Mouse (Mus musculus) left cerebral cortex, adult 11 months (tissue): ENCODE results near the gene Usp39.
A peak's percentile ranks its signal among the peaks of the same experiment; 100 is the strongest.

Experiments used
- DNase-seq: peaks from one replicate; pipeline ENCODE4 v3.0.0; 2022; ENCODE audit warnings: low spot score

Gene Usp39

DNA sequence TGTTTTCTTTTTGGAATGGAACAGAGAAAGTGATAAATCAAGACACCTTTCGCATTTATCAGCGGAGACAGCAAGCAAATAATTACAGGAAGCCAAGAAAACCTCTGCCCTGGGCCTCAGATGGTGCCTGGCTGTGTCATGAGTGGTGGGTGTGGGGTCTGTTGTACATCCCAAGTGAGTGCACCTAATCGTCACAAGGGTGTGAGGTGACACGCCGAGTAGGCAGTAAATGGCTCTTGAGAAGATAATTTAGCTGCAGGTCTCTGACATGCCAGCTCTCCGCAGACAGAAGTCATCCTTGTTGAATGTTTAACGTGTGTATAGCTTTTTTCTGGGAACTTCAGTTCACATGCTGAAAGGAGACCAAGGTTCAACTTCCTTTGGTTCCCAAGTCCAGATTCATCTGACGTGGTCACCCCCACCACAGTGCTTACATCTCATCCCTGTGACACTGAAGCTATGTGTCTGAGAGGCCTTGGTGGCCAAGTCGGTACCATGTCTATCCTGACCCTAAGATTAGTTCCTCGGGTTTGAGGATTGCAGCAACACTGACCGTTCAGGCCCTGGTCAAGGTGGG lies 42.5 kb downstream of the Usp39 start:
- no peak for DNase-seq

GRCm38 (mm10) chr6:72297825-72298224 lies 47.2 kb downstream of the Usp39 start:
- no peak for DNase-seq

DNA sequence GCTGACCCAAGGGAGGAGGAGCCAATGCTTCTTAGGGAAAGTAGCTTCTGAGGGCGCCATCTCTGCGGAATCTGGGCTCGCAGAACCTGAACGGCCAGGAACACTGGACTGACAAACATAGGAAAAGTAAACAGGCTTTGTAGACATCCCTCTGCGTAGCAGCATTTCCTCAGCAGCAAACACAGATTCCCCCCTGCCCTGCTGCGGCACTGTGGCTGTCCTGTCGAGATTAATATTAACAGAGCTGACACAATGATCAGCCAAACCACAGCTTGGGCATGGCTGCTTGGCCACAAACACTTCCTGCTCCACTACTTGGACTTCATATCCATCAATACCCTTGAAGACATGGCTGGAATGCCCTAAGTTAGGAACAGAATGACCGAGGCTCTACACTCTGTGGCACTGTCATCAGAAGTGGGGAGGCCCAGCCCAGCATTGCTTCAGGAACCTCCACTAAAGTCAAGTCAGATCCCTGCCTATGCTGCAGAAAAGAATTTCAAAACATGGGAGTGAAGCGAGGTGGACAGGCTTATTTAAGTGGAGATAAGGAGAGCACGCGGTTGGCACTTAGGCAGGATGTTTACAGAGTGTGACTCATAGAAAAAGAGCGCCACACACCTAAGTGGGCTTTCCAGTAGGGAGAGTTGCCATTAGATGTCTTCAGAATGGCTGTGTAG lies 51.9 kb downstream of the Usp39 start:
- no peak for DNase-seq

DNA sequence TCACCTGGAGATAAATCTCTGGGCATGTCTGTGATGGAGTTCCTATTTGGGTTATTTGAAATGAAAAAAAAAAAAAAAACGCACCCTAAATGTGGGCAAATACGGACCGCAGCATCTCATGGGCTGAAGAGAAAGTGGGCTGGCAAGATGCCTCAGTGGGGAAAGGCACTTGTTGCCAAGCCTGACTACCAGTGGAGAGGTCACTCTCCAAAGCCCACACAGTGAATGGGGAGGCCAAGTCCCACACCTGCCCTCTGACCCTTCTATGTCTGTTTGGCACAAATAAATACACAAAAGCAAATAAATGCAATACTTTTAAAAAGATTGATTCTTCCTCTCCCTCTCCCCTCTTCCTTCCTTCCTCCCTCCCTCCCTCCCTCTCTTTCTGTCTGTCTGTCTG lies 55.5 kb downstream of the Usp39 start:
- DNase-seq: no peak

- DNase-seq: no peak
Measured at GRCm38 (mm10) chr6:72283914-72284313, 61.1 kb downstream of the Usp39 start.

- no peak for DNase-seq
Measured at GRCm38 (mm10) chr6:72280410-72280998, 64.5 kb downstream of the Usp39 start.

GRCm38 (mm10) chr6:72279505-72279904 lies 65.5 kb downstream of the Usp39 start:
- DNase-seq: no peak

DNA sequence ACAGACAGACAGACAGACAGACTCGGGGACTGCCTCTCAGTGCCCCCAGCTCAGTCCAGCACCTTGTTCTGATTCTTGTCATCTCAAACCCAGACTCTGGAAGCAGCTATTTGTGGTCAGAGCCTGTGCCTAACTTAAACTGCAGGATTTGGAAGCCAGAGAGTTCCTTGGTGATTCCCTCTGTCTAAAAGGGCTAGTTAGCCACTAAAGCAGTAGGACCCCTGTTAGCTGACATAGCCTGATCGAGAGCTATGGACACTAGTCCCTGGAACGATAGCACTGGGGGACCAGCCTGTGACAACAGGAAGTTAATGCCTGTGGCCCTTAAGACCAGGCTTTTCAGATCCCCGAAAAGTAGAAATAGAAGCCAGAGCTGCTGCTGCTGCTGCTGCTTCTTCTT lies 66.1 kb downstream of the Usp39 start:
- no peak for DNase-seq

DNA sequence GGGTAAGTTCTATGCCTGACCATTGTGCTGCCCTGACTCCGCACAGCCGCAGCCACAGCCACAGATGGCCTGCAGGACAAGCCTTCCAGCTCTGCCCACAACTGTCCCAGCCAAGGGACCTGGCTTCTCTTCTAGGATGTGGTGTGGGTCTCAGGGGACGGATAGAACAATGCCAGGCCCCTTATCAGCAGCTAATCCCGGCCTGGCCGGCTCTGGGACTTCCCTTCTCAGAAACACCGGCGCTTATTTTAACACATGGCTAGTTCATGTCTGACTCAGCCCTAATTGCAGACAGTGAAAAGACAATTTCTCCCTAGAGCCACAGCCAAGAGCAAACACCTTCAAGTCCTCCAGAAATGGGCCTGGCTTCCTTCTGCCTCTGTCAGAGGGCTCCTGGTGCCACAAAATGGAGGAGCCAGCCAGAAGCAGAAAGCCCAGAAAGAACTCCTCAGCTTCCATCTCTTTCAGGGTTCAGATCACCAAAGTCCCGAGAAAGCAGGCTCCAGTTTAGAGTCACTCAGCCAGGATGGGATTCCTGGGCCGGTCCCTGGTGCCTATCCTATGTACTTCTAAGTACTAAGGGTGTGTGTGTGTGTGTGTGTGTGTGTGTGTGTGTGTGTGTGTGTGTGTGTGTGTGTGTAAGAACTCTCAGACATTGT lies 67.3 kb downstream of the Usp39 start:
- DNase-seq: no peak

GRCm38 (mm10) chr6:72276972-72277441 lies 68.0 kb downstream of the Usp39 start:
- no peak for DNase-seq

DNA sequence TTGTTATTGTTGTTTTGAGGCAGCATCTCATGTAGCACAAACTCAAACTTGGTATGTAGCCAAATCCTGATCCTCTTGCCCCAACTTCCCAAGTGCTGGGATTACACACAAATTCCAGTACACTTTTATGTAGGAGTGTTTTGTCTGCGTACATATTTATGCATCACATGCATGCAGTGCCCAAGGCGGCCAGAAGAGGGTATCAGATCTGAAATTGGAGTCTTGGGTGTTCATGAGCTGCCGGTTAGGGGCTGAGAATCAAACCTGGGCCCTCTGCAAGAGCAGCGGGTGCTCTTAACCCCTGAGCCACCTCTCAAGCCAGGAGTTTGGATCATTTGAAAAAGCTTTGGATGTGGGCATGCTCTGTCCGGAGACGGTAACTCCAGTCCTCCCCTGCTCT lies 68.8 kb downstream of the Usp39 start:
- no peak for DNase-seq

- no peak for DNase-seq
Measured at GRCm38 (mm10) chr6:72275527-72275926, 69.5 kb downstream of the Usp39 start.

GRCm38 (mm10) chr6:72273153-72273552 lies 71.8 kb downstream of the Usp39 start:
- DNase-seq: no peak

GRCm38 (mm10) chr6:72272161-72272696 lies 72.8 kb downstream of the Usp39 start:
- no peak for DNase-seq

GRCm38 (mm10) chr6:72270952-72271519 lies 73.9 kb downstream of the Usp39 start:
- peak; percentile 14 for DNase-seq

GRCm38 (mm10) chr6:72270258-72270657 lies 74.7 kb downstream of the Usp39 start:
- no peak for DNase-seq
